Mouse (Mus musculus): Measurements from ENCODE around the gene Slc5a2. TPM values are rescaled to one million over a fixed set of nuclear protein-coding genes. Genes with fewer than 3 reads are reported as not detected.

Gene Slc5a2
- polyA plus RNA-seq, 1 experiment from 2014 or later, result 6.6 TPM

GRCm38 (mm10) chr7:128236856-128237592 is 28.4 kb upstream of the Slc5a2 start, which contains the start of gene Armc5:
Gene Armc5 (plus strand): TSS chr7:128237342.
- DNase-seq (ENCODE audit: low spot score) (peak; percentile 88), ATAC-seq (replicated peaks; ENCODE audit: low FRiP score, low read depth) (peak; percentile 22)
- peak; percentile 86 for TF ChIP-seq CTCF (IDR thresholded peaks at IDR 0.05; ENCODE audit: low read depth)
- H3K4me2 ChIP-seq (ENCODE audit: low read length), result peak within 1 kb of the TSS; percentile 71
- peaks cover 17% of the 10 kb centered on the region for H3K36me3 ChIP-seq (ENCODE audit: insufficient read depth, low read length)
- 23% methylated on average over 37 of the region's 37 CpGs for WGBS
- peaks cover 4% of the 10 kb centered on the region; the same call in 1 of the 2 replicates for H3K4me1 ChIP-seq (replicated peaks; ENCODE audit: insufficient read depth, low read length)
- peak within 1 kb of the TSS; percentile 61 for H3K4me3 ChIP-seq (replicated peaks; ENCODE audit: low read depth, low read length)
- H3K27ac ChIP-seq, result peak within 1 kb of the TSS; percentile 98
- no peaks in the 10 kb centered on the region for H3K9me3 ChIP-seq (replicated peaks; ENCODE audit: low read length)
- H3K27me3 ChIP-seq (ENCODE audit: insufficient read depth, low read length), result no peaks in the 10 kb centered on the region
- H3K9ac ChIP-seq (ENCODE audit: low read depth, low read length), result peak within 1 kb of the TSS; percentile 90

- ATAC-seq (replicated peaks; ENCODE audit: low FRiP score, low read depth) (no peak), DNase-seq (ENCODE audit: low spot score) (no peak)
- H3K4me2 ChIP-seq (ENCODE audit: low read length), result peak overlapping the region; percentile 71
- H3K4me3 ChIP-seq (replicated peaks; ENCODE audit: low read depth, low read length), result peak overlapping the region; percentile 61
- H3K27me3 ChIP-seq (ENCODE audit: insufficient read depth, low read length), result no peaks in the 10 kb centered on the region
- no peaks in the 10 kb centered on the region for H3K9me3 ChIP-seq (replicated peaks; ENCODE audit: low read length)
- no peak for TF ChIP-seq CTCF (IDR thresholded peaks at IDR 0.05; ENCODE audit: low read depth)
- H3K9ac ChIP-seq (ENCODE audit: low read depth, low read length), result peak overlapping the region; percentile 90
- under 1% methylated on average over 25 of the region's 25 CpGs for WGBS
- peaks cover 4% of the 10 kb centered on the region; the same call in 1 of the 2 replicates for H3K4me1 ChIP-seq (replicated peaks; ENCODE audit: insufficient read depth, low read length)
- H3K36me3 ChIP-seq (ENCODE audit: insufficient read depth, low read length), result peaks cover 21% of the 10 kb centered on the region
- H3K27ac ChIP-seq, result peak overlapping the region; percentile 98
Observed at GRCm38 (mm10) chr7:128237593-128237926, 27.9 kb upstream of the Slc5a2 start.

- peak within 1 kb of the TSS; percentile 98 for H3K27ac ChIP-seq
- peaks cover 24% of the 10 kb centered on the region for H3K36me3 ChIP-seq (ENCODE audit: insufficient read depth, low read length)
- TF ChIP-seq CTCF (IDR thresholded peaks at IDR 0.05; ENCODE audit: low read depth), result peak; percentile 28; the same call in 1 of the 2 replicates
- peak; percentile 100 for DNase-seq (ENCODE audit: low spot score)
- peak within 1 kb of the TSS; percentile 61 for H3K4me3 ChIP-seq (replicated peaks; ENCODE audit: low read depth, low read length)
- under 1% methylated on average over 71 of the region's 72 CpGs for WGBS
- no peaks in the 10 kb centered on the region for H3K9me3 ChIP-seq (replicated peaks; ENCODE audit: low read length)
- peak; percentile 86 for ATAC-seq (replicated peaks; ENCODE audit: low FRiP score, low read depth)
- peaks cover 4% of the 10 kb centered on the region; the same call in 1 of the 2 replicates for H3K4me1 ChIP-seq (replicated peaks; ENCODE audit: insufficient read depth, low read length)
- peak within 1 kb of the TSS; percentile 71 for H3K4me2 ChIP-seq (ENCODE audit: low read length)
- no peaks in the 10 kb centered on the region for H3K27me3 ChIP-seq (ENCODE audit: insufficient read depth, low read length)
- peak within 1 kb of the TSS; percentile 90 for H3K9ac ChIP-seq (ENCODE audit: low read depth, low read length)
Observed at GRCm38 (mm10) chr7:128237927-128238778, 27.3 kb upstream of the Slc5a2 start, which contains the start of gene 9130023H24Rik. Gene 9130023H24Rik (minus strand): TSS chr7:128238031.

GRCm38 (mm10) chr7:128238991-128239390 is 26.5 kb upstream of the Slc5a2 start:
- WGBS, result 25% methylated on average over 4 of the region's 4 CpGs
- H3K36me3 ChIP-seq (ENCODE audit: insufficient read depth, low read length), result peaks cover 26% of the 10 kb centered on the region
- H3K27ac ChIP-seq, result peak overlapping the region; percentile 47
- peak overlapping the region; percentile 61 for H3K4me3 ChIP-seq (replicated peaks; ENCODE audit: low read depth, low read length)
- H3K9ac ChIP-seq (ENCODE audit: low read depth, low read length), result peak overlapping the region; percentile 38; the same call in 1 of the 2 replicates
- H3K4me1 ChIP-seq (replicated peaks; ENCODE audit: insufficient read depth, low read length), result peaks cover 4% of the 10 kb centered on the region; the same call in 1 of the 2 replicates
- peak overlapping the region; percentile 61 for H3K4me2 ChIP-seq (ENCODE audit: low read length)
- TF ChIP-seq CTCF (IDR thresholded peaks at IDR 0.05; ENCODE audit: low read depth), result peak; percentile 64
- H3K9me3 ChIP-seq (replicated peaks; ENCODE audit: low read length), result no peaks in the 10 kb centered on the region
- DNase-seq (ENCODE audit: low spot score) (peak; percentile 73), ATAC-seq (replicated peaks; ENCODE audit: low FRiP score, low read depth) (no peak)
- H3K27me3 ChIP-seq (ENCODE audit: insufficient read depth, low read length), result no peaks in the 10 kb centered on the region

GRCm38 (mm10) chr7:128240131-128240784 is 25.2 kb upstream of the Slc5a2 start:
- Histone ChIP-seq H3K4me3 (replicated peaks; ENCODE audit: low read depth, low read length) (no peak overlapping the region), H3K9ac (ENCODE audit: low read depth, low read length) (no peak overlapping the region), H3K27me3 (ENCODE audit: insufficient read depth, low read length) (no peaks in the 10 kb centered on the region), H3K4me1 (replicated peaks; ENCODE audit: insufficient read depth, low read length) (peaks cover 4% of the 10 kb centered on the region; the same call in 1 of the 2 replicates), H3K27ac (no peak overlapping the region), H3K4me2 (ENCODE audit: low read length) (no peak overlapping the region), H3K9me3 (replicated peaks; ENCODE audit: low read length) (no peaks in the 10 kb centered on the region), H3K36me3 (ENCODE audit: insufficient read depth, low read length) (peaks cover 34% of the 10 kb centered on the region)
- no peak for TF ChIP-seq CTCF (IDR thresholded peaks at IDR 0.05; ENCODE audit: low read depth)
- ATAC-seq (replicated peaks; ENCODE audit: low FRiP score, low read depth) (no peak), DNase-seq (ENCODE audit: low spot score) (no peak)
- WGBS, result 96% methylated on average over 27 of the region's 27 CpGs
